Mouse (Mus musculus): ENCODE data around the gene Nudt7.

Nudt7 gene

DNA sequence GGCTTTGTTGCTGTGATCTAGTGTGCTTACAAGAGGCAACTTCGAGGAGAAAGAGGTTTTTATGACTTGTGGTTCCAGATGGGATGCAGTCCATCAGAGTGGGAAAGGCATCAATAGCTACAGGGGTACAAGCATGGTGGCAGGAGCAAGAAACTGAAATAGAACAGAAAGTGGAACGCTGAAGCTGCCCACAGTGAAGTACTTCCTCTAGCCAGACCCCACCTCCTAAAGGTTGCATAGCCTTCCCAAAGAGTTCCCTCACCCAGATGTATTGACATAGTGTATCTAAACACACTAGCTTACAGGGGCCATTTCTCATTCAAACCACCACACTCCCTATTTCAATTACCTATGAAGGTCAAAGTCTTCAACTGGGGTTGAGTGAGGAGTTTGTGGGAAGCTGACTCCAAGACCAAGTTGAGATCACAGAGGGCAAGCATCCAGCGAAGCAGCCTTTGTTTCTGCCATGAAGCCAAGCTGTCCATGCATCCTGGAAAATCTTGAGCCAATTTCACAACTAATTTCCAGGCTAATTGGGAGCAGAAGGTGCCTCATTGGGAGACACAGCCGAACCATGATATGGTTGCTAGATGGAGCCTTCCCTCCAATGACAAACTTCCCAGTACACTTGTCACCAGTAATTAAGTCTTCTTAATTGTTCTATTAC is 9.1 kb upstream of the Nudt7 start:
- H3K27me3 ChIP-seq (ENCODE audit: control insufficient read depth, insufficient read depth, low read length, poor library complexity, severe bottlenecking) = no peaks in the 10 kb centered on the region
- no peaks in the 10 kb centered on the region for H3K36me3 ChIP-seq (ENCODE audit: control insufficient read depth, insufficient read depth, low read length, poor library complexity, severe bottlenecking)
- DNase-seq (ENCODE audit: low read depth, low spot score) = no peak

DNA sequence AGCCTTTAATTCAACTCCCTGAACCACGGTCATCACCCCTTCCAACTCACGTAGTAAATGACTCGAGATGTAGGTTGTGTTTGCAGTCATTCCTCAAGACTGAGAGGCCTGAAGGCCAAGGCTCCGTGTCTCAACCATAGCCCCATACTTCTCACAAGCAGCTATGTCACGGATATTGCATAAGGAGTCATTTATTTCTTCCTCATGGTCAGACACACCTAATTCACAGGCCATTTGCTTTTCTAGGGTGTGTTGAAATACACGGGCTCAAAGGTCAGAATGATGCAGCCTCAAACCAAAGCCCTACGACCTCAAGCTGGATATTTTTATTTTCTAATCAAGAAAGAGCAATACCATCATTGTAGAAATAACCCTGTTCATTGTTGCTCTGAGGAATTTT is 2.5 kb upstream of the Nudt7 start:
- DNase-seq (ENCODE audit: low read depth, low spot score) = no peak
- H3K27me3 ChIP-seq (ENCODE audit: control insufficient read depth, insufficient read depth, low read length, poor library complexity, severe bottlenecking) = no peaks in the 10 kb centered on the region
- no peaks in the 10 kb centered on the region for H3K36me3 ChIP-seq (ENCODE audit: control insufficient read depth, insufficient read depth, low read length, poor library complexity, severe bottlenecking)

DNA sequence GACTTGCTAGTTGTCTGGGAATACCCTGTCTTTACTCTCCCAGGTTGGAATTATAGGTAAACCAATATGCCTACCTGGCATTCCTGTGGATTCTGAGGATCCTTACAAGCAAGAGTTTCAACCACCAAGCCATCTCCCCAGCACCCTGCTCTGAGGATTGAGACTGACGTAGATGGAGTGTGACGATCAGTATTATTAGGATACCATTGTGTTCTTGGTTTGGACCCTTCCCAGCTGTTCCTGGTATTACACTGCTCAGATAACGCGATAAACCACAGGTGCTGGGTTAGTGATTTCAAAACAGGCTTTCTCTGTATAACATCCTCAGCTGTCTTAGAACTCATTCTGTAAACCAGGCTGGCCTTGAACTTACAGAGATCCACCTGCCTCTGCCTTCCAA is 1.9 kb upstream of the Nudt7 start:
- no peaks in the 10 kb centered on the region for H3K36me3 ChIP-seq (ENCODE audit: control insufficient read depth, insufficient read depth, low read length, poor library complexity, severe bottlenecking)
- H3K27me3 ChIP-seq (ENCODE audit: control insufficient read depth, insufficient read depth, low read length, poor library complexity, severe bottlenecking) = no peaks in the 10 kb centered on the region
- DNase-seq (ENCODE audit: low read depth, low spot score) = no peak

DNA sequence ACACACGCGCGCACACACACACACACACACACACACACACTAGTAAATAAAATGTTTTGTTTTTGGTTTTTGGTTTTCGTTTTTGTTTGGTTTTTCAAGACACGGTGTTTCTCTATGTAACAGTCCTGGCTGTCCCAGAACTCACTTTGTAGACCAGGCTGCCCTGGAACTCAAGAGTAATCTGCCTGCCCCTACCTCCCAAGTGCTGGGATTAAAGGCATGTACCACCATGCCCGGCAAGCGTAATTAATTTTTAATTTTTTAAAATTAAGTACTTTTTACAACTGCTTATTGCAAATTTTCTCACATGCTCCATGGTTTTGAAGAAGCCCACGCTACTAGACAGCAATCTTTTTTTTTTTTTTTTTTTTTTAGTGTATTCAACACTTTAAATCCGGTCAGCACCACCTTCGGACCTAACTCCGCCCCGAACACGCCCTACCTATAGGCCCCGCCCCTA is 277 bp upstream of the Nudt7 start:
- no peaks in the 10 kb centered on the region for H3K36me3 ChIP-seq (ENCODE audit: control insufficient read depth, insufficient read depth, low read length, poor library complexity, severe bottlenecking)
- no peak for DNase-seq (ENCODE audit: low read depth, low spot score)
- H3K27me3 ChIP-seq (ENCODE audit: control insufficient read depth, insufficient read depth, low read length, poor library complexity, severe bottlenecking) = no peaks in the 10 kb centered on the region

DNA sequence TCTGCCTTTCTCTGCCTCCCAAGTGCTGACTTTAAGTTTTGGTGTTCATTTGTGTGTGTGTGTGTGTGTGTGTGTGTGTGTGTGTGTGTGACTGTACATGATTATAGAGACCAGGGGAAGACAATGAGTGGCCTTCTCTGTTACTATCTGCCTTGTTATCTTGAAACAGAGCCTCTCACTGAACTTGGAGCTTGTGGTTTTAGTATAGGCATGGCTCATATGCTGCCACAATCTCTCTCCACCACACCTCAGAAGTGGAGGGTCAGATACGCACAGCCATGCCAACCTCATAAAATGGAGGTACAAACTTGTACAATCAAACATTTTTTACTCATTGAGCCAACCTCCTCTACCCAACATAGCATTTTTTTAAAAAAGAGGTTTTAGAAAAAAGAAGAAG is 3.4 kb downstream of the Nudt7 start:
- H3K27me3 ChIP-seq (ENCODE audit: control insufficient read depth, insufficient read depth, low read length, poor library complexity, severe bottlenecking) = no peaks in the 10 kb centered on the region
- DNase-seq (ENCODE audit: low read depth, low spot score) = no peak
- no peaks in the 10 kb centered on the region for H3K36me3 ChIP-seq (ENCODE audit: control insufficient read depth, insufficient read depth, low read length, poor library complexity, severe bottlenecking)

DNA sequence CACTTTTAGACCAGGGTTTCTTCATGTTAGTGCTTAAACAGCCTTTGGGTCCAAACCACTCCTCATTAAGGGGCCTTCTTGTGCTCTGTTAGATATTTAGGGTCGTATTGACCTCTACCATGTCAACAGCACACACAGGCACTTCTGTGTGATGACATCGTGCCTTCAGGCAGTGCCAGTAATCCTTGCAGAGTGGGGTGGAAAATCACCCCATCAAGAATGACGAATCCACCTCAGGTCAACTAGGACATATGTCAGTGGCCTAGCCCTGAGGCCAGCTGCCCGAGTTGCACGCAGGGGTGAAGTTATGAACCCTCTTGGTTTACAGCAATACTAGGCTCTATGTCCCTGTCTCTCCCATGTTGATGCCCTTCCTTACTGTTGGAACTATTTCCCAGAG is 3.8 kb downstream of the Nudt7 start:
- Histone ChIP-seq H3K36me3 (ENCODE audit: control insufficient read depth, insufficient read depth, low read length, poor library complexity, severe bottlenecking) (no peaks in the 10 kb centered on the region), H3K27me3 (ENCODE audit: control insufficient read depth, insufficient read depth, low read length, poor library complexity, severe bottlenecking) (no peaks in the 10 kb centered on the region)
- DNase-seq (ENCODE audit: low read depth, low spot score) = no peak

DNA sequence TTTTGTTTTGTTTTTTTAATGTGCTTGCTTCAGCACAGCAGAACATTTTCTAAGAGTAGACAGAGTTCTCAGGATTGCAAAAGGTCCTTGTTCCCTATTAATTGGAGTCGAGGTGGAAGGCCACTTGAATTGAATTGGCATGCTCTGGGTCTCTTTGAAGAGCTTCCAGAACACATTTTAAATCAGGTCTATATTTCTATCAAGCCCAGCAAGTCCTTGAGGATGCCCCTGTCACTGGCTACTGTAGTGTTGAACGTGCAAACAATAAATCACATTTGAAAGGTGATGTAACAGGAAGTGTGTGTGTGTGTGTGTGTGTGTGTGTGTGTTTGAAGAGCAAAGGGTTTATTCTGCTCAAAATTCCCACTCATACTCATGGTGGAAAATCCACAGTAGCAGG is 7.1 kb downstream of the Nudt7 start:
- Histone ChIP-seq H3K36me3 (ENCODE audit: control insufficient read depth, insufficient read depth, low read length, poor library complexity, severe bottlenecking) (no peaks in the 10 kb centered on the region), H3K27me3 (ENCODE audit: control insufficient read depth, insufficient read depth, low read length, poor library complexity, severe bottlenecking) (no peaks in the 10 kb centered on the region)
- DNase-seq (ENCODE audit: low read depth, low spot score) = no peak

DNA sequence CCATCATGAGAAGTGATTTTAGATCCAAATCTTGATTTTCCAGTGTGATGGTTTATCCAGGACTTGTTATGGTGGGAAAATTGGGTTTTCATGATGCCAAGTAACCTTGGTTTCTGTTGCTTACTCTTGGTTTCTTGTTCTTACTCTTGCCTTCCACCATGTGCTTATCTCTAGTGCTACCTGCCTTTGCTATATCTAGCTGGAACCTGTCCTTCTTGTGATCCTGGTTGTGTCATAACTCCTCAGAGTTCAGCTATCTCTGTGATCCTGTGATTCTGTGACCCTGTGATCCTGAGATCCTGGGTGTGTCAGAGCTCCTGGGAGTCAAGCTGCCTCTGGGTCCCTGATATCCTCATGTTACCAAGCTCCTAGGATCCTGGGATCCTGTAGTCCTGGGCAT is 8.8 kb downstream of the Nudt7 start:
- Histone ChIP-seq H3K36me3 (ENCODE audit: control insufficient read depth, insufficient read depth, low read length, poor library complexity, severe bottlenecking) (no peaks in the 10 kb centered on the region), H3K27me3 (ENCODE audit: control insufficient read depth, insufficient read depth, low read length, poor library complexity, severe bottlenecking) (no peaks in the 10 kb centered on the region)
- no peak for DNase-seq (ENCODE audit: low read depth, low spot score)

DNA sequence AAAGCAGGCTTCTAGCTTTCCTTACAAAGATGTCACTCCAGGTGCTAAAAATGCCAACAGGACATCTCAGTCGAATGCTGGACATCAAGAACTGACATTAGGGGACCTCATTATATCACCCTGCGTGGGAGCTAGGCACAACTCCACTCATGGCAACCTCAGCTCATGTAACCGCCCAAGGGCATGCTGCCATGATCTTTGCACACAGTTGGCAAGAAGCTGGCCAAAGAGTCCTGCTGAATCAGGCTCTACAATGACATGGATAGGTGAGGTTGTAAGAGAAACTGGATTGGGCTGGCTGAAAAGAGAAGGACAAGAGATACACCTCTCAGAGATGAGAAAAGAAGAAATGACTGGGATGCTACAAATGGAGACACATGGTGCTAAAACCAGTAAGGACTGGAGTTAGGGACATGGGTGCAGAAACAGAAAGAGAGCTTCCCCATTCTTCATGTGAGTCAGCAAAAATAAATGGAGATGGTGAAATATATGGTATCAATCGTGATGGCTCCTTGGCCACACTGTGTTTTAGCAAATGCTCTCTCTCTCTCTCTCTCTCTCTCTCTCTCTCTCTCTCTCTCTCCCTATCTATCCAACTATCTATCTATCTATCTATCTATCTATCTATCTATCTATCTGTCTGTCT is 10.4 kb downstream of the Nudt7 start:
- no peak for DNase-seq (ENCODE audit: low read depth, low spot score)
- no peaks in the 10 kb centered on the region for H3K36me3 ChIP-seq (ENCODE audit: control insufficient read depth, insufficient read depth, low read length, poor library complexity, severe bottlenecking)
- H3K27me3 ChIP-seq (ENCODE audit: control insufficient read depth, insufficient read depth, low read length, poor library complexity, severe bottlenecking) = no peaks in the 10 kb centered on the region

DNA sequence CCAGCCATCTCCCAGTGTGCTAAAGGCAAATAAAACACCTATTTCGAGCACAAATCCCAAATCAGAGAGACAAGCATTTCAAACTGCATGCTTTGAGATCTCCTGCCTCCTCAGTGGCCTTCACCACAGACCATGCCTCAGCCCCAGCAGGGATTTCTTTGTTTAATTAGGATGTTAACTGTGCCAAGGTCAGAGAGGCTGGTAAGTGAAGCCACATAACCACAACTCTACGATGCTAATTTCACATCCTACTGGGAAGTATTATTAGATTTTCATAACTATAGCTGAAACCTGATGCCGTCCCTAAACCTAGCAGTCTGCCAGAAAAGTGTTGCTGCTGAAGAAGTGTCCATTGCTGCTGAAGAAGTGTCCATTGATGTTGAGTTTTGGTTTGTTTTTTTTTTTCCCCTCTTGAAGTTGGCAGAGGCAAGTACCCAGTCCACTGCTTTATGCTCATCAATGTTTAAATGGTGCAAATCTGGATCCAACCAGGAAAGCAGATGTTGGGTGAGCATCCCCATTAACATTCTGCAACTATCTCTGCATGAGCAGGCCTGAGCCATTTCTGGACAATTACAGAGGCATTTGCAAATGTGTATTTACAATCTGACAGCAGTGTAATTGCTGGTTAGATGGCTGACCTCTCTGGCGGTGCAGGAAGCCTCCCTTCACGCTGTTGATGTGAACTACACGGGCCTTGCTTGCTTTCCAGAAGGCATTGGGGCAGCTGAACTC is 20.1 kb downstream of the Nudt7 start:
- H3K36me3 ChIP-seq (ENCODE audit: control insufficient read depth, insufficient read depth, low read length, poor library complexity, severe bottlenecking) = peaks cover 4% of the 10 kb centered on the region; the same call in 1 of the 2 replicates
- no peak for DNase-seq (ENCODE audit: low read depth, low spot score)

DNA sequence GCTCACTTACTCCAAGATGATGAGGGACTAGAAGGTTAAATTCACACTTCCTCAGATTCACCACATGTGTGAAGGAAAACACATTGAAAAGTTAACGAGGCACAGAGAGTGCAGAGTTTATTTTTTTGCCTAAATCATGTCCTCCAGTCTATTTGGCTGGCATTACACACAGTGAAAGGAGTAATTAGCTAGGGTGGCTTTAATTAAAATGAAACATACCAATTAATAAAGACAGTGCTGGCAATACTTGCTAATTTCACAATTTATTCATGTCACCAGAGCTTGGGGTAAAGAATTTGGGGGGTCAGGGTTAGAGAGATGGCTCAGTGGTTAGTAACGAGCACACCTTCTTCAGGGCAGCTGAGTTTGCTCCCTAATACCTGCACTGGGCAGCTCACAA is 25.2 kb downstream of the Nudt7 start:
- no peak for DNase-seq (ENCODE audit: low read depth, low spot score)
- H3K36me3 ChIP-seq (ENCODE audit: control insufficient read depth, insufficient read depth, low read length, poor library complexity, severe bottlenecking) = no peaks in the 10 kb centered on the region
- no peaks in the 10 kb centered on the region for H3K27me3 ChIP-seq (ENCODE audit: control insufficient read depth, insufficient read depth, low read length, poor library complexity, severe bottlenecking)

More for the DNA sequence above, 20.1 kb downstream of the Nudt7 start:
- H3K27me3 ChIP-seq (ENCODE audit: control insufficient read depth, insufficient read depth, low read length, poor library complexity, severe bottlenecking) = no peaks in the 10 kb centered on the region

DNA sequence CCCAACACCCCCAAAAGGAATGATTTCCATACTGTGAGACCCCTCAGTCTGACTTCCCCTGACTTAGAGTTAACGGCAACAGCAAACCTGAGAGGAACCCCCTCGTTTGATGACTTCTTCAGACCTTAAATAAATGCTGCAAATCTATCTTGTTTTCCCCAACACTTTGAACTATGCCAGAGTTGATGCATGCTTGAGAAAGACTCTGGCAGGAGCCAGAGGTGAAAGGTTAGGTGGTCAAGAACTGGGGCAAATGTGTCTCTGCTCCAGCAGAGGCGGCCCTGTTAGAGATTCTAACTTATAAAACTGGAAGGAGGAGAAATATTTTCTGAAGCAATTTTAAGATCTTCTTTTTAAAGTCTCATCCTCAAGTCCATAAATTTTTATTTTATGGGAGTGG is 26.3 kb downstream of the Nudt7 start:
- no peaks in the 10 kb centered on the region for H3K27me3 ChIP-seq (ENCODE audit: control insufficient read depth, insufficient read depth, low read length, poor library complexity, severe bottlenecking)
- no peak for DNase-seq (ENCODE audit: low read depth, low spot score)

DNA sequence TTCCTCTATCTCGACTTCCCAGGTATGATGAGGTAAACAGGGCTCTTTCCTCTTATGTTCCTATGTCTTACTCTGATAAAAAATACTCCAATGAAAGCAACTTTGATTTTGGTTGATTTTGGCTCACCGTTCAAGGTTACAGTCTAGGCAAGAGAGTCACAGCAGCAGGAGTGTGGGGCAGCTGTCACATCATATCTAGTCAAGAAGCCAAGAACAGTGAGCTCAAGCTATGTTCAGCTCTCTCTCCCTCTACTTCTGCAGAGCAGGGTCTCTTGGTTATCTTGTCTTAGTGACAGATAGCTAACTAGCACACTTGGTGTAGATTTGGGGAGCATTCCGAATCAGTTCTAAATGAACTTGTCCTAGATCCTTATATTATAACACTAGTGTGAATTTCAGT is 30.5 kb downstream of the Nudt7 start:
- no peak for DNase-seq (ENCODE audit: low read depth, low spot score)
- no peaks in the 10 kb centered on the region for H3K27me3 ChIP-seq (ENCODE audit: control insufficient read depth, insufficient read depth, low read length, poor library complexity, severe bottlenecking)
- H3K36me3 ChIP-seq (ENCODE audit: control insufficient read depth, insufficient read depth, low read length, poor library complexity, severe bottlenecking) = no peaks in the 10 kb centered on the region

More for the DNA sequence above, 26.3 kb downstream of the Nudt7 start:
- H3K36me3 ChIP-seq (ENCODE audit: control insufficient read depth, insufficient read depth, low read length, poor library complexity, severe bottlenecking) = no peaks in the 10 kb centered on the region

DNA sequence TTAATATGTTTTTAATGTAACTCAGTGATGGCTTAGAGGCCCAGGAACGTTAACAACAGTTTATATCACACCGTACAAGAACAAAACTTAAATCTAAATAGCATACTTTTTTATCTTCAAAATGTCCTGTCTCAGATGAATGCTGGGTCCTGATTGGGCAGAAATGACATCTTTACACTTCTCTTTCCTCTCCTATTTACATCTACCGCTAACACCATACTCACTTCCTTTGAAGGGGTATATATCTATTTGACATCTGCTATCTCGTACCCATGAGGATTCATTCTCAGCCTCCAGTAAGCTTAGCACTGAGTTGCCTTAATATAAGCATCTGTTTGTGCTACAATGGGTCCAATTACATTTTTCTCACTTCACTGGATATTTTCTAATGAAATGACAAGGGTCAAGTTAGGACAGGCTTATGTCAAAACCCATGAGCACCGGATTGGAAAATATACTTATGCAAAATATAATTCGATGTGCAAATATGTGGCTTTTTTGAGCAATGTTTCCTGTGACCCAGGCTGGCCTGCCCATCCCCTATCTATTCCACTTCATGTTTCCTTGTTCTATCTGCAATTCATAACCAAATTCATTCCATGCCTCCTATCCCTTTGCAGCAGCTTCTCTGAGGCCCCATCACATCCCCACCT is 31.2 kb downstream of the Nudt7 start:
- no peak for DNase-seq (ENCODE audit: low read depth, low spot score)
- Histone ChIP-seq H3K27me3 (ENCODE audit: control insufficient read depth, insufficient read depth, low read length, poor library complexity, severe bottlenecking) (no peaks in the 10 kb centered on the region), H3K36me3 (ENCODE audit: control insufficient read depth, insufficient read depth, low read length, poor library complexity, severe bottlenecking) (no peaks in the 10 kb centered on the region)

DNA sequence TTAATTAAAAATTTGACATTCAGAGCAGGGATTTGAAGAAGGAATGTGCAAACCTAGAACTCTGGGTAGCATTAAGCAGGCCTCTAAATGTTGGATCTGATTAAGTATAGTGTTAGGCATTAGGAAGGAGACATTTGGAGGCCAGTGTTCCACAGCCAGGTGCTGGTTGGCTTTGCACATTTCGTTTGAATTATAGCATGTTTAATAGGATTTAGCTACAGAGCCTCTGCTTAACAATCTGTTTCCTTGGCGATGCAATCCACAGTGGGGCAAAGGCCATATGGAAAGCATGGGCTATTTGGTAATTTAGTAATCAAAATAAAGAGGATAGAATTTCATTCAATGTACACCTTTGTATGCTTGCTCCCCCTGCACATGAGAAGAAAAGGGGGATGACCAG is 32.4 kb downstream of the Nudt7 start:
- H3K27me3 ChIP-seq (ENCODE audit: control insufficient read depth, insufficient read depth, low read length, poor library complexity, severe bottlenecking) = no peaks in the 10 kb centered on the region
- H3K36me3 ChIP-seq (ENCODE audit: control insufficient read depth, insufficient read depth, low read length, poor library complexity, severe bottlenecking) = no peaks in the 10 kb centered on the region
- no peak for DNase-seq (ENCODE audit: low read depth, low spot score)
